Mouse (Mus musculus): ENCODE data around the gene Fam114a1. TPM values are rescaled to one million over a fixed set of nuclear protein-coding genes. Genes with fewer than 3 reads are reported as not detected.

The Fam114a1 gene
- polyA plus RNA-seq (2012; ENCODE audit: insufficient read depth, low replicate concordance), result 0.29 TPM in 1 of 2 replicates, not detected in the other

DNA sequence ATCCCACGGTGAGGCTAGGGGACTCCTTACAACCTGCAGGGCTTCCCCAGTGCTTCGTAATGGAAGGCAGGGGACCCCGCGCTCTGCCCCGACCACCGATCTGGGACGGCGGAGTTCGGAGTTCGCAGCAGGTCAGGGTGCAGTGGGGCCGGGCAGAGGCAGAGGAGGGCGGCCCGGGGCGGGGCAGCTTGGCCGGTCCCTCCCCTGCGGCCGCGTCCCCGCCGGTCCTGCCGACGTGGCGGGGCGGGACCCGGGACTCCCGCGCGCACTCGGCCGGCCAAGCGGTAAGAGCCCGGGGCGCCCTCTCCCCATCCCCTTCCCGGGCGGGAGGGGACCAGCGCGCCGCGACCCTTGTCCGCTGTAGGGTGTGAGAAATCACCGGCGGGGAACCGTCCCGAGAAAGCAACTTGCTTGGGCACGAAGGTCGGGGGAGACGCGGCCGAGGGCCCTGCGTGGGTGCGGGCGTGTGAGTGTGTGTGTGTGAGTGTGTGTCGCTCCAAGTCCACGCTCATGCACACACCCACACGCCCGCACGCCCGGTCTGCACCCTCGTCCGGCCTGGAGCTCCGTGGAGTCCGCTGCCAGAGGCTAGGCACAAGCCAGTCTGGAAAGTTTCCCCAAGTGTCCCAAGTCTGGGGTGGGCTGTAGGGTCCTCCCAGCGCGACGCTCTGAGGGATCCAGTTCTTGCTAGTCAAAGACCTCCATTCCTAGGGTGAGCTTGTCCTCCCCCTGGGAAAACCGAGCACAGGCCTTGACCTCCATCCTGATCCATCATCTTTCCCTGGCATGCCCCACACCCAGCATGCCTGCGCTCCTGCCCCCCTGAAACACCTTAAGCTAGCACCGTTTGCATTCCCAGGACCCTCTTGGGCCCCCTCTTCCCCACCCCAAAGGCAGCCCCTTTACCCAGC, at the start of gene Fam114a1:
Gene Fam114a1, plus strand, starts transcription at position 211 of the 911 bp plus-strand sequence.
- Histone ChIP-seq H3K9me3 (no peaks in the 10 kb centered on the region), H3K4me3 (replicated peaks) (peak within 1 kb of the TSS; percentile 94)

DNA sequence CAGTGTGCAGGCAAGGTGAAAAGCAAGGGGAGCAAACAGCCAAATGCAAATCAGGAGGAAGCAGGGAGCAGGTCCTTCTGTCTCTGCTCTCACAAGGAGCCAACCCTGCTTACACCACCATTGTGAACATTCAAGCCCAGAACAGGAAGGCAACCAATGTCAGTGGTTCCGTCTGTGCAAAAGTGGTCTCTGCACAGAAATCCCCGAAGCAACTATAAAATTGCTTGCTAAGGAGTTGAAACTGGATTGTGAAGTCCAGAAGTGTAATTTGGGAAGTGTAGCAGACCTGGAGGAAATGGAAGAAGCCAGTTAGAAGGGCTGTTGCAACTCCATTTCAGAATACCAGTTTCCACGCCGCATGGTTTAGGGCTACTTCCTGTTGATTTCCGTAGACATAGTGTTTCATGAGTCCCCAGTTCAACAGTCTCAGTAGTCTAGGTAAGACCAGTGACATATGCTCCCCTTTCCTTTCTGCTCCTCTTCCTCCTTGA, 46.9 kb upstream of the Fam114a1 start:
- Histone ChIP-seq H3K27me3 (replicated peaks) (no peaks in the 10 kb centered on the region), H3K4me1 (peaks cover 19% of the 10 kb centered on the region), H3K36me3 (replicated peaks; ENCODE audit: low read length) (peaks cover 2% of the 10 kb centered on the region), H3K4me3 (replicated peaks) (peak overlapping the region; percentile 12), H3K9me3 (no peaks in the 10 kb centered on the region)
- no peak for TF ChIP-seq GATA1 (IDR thresholded peaks at IDR 0.05; ENCODE audit: borderline replicate concordance, low read length)
- TF ChIP-seq FLI1 (IDR thresholded peaks at IDR 0.05; ENCODE audit: low read length), result no peak

More for the DNA sequence above, at the start of gene Fam114a1:
- Histone ChIP-seq H3K4me1 (peaks cover 31% of the 10 kb centered on the region), H3K27me3 (replicated peaks) (peaks cover 23% of the 10 kb centered on the region), H3K36me3 (replicated peaks; ENCODE audit: low read length) (no peaks in the 10 kb centered on the region)
- no peak for TF ChIP-seq GATA1 (IDR thresholded peaks at IDR 0.05; ENCODE audit: borderline replicate concordance, low read length)
- TF ChIP-seq FLI1 (IDR thresholded peaks at IDR 0.05; ENCODE audit: low read length), result no peak

DNA sequence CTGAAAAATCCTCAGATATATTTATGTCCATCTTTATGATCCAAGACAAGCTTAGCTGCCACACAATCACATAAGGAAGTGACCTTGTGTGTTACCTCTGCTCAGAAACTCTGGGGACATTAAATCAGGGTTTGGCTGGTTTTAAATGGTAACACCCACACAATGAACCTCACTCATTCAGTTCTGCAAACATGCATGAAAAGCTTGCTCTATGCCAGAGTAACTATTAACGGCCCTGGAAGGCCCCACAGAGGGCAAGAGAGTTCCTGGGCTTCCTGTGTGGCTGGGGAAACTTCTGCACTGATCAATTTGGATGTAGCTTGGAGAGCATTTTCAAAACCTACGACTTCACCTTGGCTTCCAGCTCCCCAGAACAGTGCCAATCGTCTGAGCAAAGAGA, 37.7 kb upstream of the Fam114a1 start:
- no peak for TF ChIP-seq FLI1 (IDR thresholded peaks at IDR 0.05; ENCODE audit: low read length)
- no peak for TF ChIP-seq GATA1 (IDR thresholded peaks at IDR 0.05; ENCODE audit: borderline replicate concordance, low read length)
- H3K4me1 ChIP-seq, result 0 out of 2 replicates have a peak, but pooled peaks cover 3% of the 10 kb centered on the region
- no peak overlapping the region for H3K4me3 ChIP-seq (replicated peaks)
- no peaks in the 10 kb centered on the region for H3K9me3 ChIP-seq
- H3K27me3 ChIP-seq (replicated peaks), result peaks cover 2% of the 10 kb centered on the region
- H3K36me3 ChIP-seq (replicated peaks; ENCODE audit: low read length), result no peaks in the 10 kb centered on the region

DNA sequence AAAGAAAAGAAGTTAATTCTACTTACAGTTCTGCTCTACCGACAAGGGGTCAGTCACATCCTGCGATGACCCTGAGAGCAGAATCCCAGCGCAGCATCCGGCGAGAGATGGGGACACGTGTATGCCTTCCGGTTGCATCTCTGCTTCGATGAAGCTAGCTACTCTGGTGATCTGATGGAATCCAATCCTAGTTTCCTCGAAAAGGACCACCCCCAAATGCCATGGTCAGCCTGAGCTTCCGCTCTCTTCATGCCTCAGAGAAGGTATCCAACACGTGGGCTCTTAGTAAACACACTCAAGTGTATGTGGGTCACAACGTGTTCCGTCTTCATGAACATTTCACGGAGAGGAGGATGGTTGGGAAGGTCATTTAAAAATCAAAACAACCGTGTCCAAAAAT, 37.1 kb upstream of the Fam114a1 start:
- H3K9me3 ChIP-seq, result peaks cover 4% of the 10 kb centered on the region
- no peaks in the 10 kb centered on the region for H3K36me3 ChIP-seq (replicated peaks; ENCODE audit: low read length)
- H3K4me3 ChIP-seq (replicated peaks), result peak overlapping the region; percentile 67
- no peak for TF ChIP-seq FLI1 (IDR thresholded peaks at IDR 0.05; ENCODE audit: low read length)
- no peak for TF ChIP-seq GATA1 (IDR thresholded peaks at IDR 0.05; ENCODE audit: borderline replicate concordance, low read length)
- peaks cover 6% of the 10 kb centered on the region for H3K27me3 ChIP-seq (replicated peaks)
- 0 out of 2 replicates have a peak, but pooled peaks cover 3% of the 10 kb centered on the region for H3K4me1 ChIP-seq

DNA sequence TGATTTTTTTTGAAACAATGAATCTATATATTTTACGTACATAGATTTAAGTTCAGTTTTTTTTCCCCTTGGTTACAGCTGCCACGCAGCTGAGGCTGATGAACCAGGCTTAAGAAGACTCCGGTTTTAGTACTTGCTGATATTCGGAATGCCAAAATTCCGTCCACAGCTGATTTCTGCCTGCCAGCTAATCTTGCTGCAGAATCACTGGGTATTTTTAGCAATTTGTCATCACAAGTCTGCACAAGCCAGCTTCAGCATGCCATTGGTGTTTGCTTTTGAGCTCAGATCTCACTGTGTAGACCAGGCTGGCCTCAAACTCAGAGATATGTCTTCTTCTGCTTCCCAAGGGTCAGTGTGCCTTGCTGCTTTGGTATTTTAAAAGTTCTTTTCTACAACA, 18.4 kb upstream of the Fam114a1 start:
- H3K27me3 ChIP-seq (replicated peaks), result no peaks in the 10 kb centered on the region
- H3K36me3 ChIP-seq (replicated peaks; ENCODE audit: low read length), result no peaks in the 10 kb centered on the region
- no peaks in the 10 kb centered on the region for H3K4me1 ChIP-seq
- no peaks in the 10 kb centered on the region for H3K9me3 ChIP-seq
- H3K4me3 ChIP-seq (replicated peaks), result no peak overlapping the region
- TF ChIP-seq GATA1 (IDR thresholded peaks at IDR 0.05; ENCODE audit: borderline replicate concordance, low read length), result no peak
- no peak for TF ChIP-seq FLI1 (IDR thresholded peaks at IDR 0.05; ENCODE audit: low read length)

DNA sequence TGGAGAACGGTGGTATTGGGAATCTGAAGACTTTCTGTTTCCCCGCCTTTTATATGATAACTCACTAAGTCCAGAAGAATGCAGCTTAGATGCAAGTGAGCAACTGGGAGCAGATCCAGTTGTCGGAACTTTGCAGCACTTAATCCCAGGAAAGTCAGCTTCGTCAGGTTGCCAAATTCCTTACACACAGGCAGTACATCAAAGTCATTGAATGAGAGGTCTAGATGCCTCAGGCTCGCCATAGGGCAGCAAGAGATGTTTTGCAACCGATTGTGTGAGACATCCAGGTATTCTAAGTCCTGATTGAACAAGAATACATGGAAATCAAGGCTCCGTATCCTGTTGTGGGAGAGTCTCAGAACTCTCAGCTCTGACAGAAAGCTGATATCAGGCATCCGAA, 14.9 kb upstream of the Fam114a1 start:
- TF ChIP-seq FLI1 (IDR thresholded peaks at IDR 0.05; ENCODE audit: low read length) (no peak), GATA1 (IDR thresholded peaks at IDR 0.05; ENCODE audit: borderline replicate concordance, low read length) (no peak)
- H3K36me3 ChIP-seq (replicated peaks; ENCODE audit: low read length), result no peaks in the 10 kb centered on the region
- no peaks in the 10 kb centered on the region for H3K27me3 ChIP-seq (replicated peaks)
- peaks cover 7% of the 10 kb centered on the region for H3K4me1 ChIP-seq
- no peak overlapping the region for H3K4me3 ChIP-seq (replicated peaks)
- H3K9me3 ChIP-seq, result no peaks in the 10 kb centered on the region

DNA sequence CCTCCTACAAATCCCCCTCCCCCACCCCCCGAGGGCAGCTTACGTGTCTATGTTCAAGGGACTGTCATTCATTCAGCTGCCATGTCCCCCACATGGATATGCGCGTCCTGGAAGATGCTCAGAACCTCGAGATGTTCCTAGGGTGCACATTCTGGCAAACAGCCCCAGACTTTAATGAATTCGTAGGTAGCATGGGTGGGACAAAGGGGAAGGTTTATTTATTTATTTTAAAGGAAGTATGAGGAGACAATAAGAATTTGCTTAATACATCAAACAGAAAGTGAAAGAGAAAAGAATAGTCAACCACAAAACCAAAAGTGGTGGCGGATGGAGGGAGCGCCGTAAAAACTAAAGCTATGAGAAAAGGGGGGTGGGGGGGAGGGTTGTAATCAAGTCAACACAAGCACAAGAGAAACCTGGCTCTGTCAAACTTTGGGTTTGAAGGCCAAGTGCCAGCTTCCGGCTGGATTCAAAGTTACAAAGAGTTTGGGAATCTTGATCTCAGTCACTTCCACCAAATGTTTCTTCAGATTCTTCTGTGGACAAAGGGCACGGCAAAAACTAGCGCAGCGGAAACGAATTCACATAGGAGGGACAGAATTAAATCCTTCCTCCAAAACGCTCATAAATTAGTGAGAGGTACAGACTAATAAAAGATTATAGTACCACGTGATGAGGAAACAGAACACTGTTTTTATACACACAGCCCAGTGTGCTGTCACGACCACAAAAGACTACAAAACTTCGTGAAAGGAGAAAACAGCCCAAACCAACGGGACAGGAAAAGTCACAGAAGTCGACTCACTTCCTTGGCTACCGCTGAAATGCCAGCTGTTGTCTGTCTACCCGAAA, 10.7 kb upstream of the Fam114a1 start:
- no peaks in the 10 kb centered on the region for H3K9me3 ChIP-seq
- H3K4me3 ChIP-seq (replicated peaks), result peak overlapping the region; percentile 90
- no peak for TF ChIP-seq FLI1 (IDR thresholded peaks at IDR 0.05; ENCODE audit: low read length)
- no peak for TF ChIP-seq GATA1 (IDR thresholded peaks at IDR 0.05; ENCODE audit: borderline replicate concordance, low read length)
- H3K4me1 ChIP-seq, result peaks cover 17% of the 10 kb centered on the region
- no peaks in the 10 kb centered on the region for H3K36me3 ChIP-seq (replicated peaks; ENCODE audit: low read length)
- H3K27me3 ChIP-seq (replicated peaks), result peaks cover 9% of the 10 kb centered on the region

DNA sequence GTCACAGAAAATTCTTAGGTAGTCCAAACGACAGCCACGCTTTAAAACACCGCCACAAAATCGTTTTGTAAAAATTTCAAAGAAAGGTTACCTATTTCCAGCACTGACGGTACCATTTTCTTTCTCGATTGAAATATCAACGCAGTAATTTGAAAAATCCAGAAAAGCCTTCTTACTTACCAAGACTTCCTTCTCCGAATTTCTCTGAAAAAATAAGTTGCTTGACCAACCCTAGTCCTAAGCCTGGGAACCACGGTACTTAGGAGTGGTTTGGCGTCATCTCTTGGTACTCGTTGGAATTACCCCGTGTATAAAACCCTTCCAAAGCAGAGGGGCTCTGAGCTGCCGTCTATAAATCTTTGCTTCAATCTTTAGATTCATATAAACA, 10.0 kb upstream of the Fam114a1 start, which contains the start of gene Tlr6:
Gene Tlr6, minus strand, starts transcription at position 255 of the 388 bp plus-strand sequence.
- TF ChIP-seq GATA1 (IDR thresholded peaks at IDR 0.05; ENCODE audit: borderline replicate concordance, low read length) (no peak), FLI1 (IDR thresholded peaks at IDR 0.05; ENCODE audit: low read length) (no peak)
- H3K4me3 ChIP-seq (replicated peaks), result peak within 1 kb of the TSS; percentile 90

DNA sequence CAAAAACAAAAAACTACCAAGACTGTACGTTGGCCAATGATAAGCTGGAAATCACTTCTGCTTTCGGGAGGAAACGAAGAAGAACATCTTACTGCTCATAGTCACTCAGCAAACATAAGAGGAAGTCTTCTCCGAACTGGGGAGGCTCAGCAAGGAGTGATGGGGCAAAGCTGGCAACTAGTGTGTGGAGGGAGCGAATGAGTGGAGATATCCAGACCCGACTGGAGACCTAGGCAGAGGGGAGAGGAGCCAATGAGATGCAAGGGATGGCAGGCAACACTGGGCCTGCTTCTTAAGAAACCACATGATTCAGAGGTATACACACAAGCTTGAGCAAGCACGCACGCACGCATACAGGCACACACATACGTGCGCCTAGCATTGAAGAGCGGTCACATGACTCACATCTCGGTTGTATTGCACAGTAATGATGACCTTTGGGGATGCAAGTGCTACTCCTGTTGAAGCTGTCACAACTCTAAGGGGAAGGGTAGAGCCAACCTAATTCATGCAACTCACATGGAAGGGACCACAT, 8.9 kb upstream of the Fam114a1 start:
- Histone ChIP-seq H3K4me3 (replicated peaks) (peak overlapping the region; percentile 73), H3K9me3 (no peaks in the 10 kb centered on the region), H3K4me1 (peaks cover 17% of the 10 kb centered on the region), H3K36me3 (replicated peaks; ENCODE audit: low read length) (no peaks in the 10 kb centered on the region), H3K27me3 (replicated peaks) (peaks cover 9% of the 10 kb centered on the region)
- TF ChIP-seq GATA1 (IDR thresholded peaks at IDR 0.05; ENCODE audit: borderline replicate concordance, low read length), result no peak
- no peak for TF ChIP-seq FLI1 (IDR thresholded peaks at IDR 0.05; ENCODE audit: low read length)

More for the DNA sequence above, 10.0 kb upstream of the Fam114a1 start, which contains the start of gene Tlr6:
- Histone ChIP-seq H3K4me1 (peaks cover 17% of the 10 kb centered on the region), H3K9me3 (no peaks in the 10 kb centered on the region), H3K27me3 (replicated peaks) (peaks cover 9% of the 10 kb centered on the region), H3K36me3 (replicated peaks; ENCODE audit: low read length) (no peaks in the 10 kb centered on the region)

All from megakaryocyte, embryonic 14.5 days (primary cell).